Mouse (Mus musculus): ENCODE measurements at regions not wholly inside any gene's neighbourhood (a gene's known extent, or its start where the extent isn't known, plus 50 kb on each side); places are given as distances from the start of the nearest gene placed in this dataset.

- DNase-seq (ENCODE audit: low spot score in 2 of 2) = peak; percentile 27 to 62
Observed at GRCm38 (mm10) chr7:75398904-75399724, 56.2 kb upstream of the Akap13 start.

GRCm38 (mm10) chr7:75400471-75400870 lies 54.9 kb upstream of the Akap13 start:
- no peak for DNase-seq (ENCODE audit: low spot score in 2 of 2)

GRCm38 (mm10) chr7:75404955-75405354 lies 50.4 kb upstream of the Akap13 start:
- DNase-seq (ENCODE audit: low spot score in 2 of 2) = no peak

Measured in spleen, postnatal 4 days (tissue).